ENCODE assay signal across 17 mouse cellular contexts in genomic region chr1:86054943-86055342, GRCm38 (mm10). TPM values are rescaled to one million over a fixed set of nuclear protein-coding genes. Genes with fewer than 3 reads are reported as not detected.
"Had no signal": no experiment of that assay in that cellular context is flagged by ENCODE, and none has a peak within 500 bp of the region (broad histone marks: within the 10 kb centered on the region; RNA-seq: fewer than 3 reads in every experiment).

No protein-coding gene starts in this region.

- ATAC-seq: lung, postnatal 0 days had no signal

- H3K4me3 ChIP-seq: neural tube, embryonic 12.5 days had no signal

- H3K9ac ChIP-seq: neural tube, embryonic 12.5 days had no signal

- H3K27ac ChIP-seq: neural tube, embryonic 12.5 days had no signal

- H3K4me2 ChIP-seq: neural tube, embryonic 12.5 days had no signal

- DNase-seq: kidney, adult 8-10 months; kidney, postnatal 25 days; layer of hippocampus, adult 9-11 months; left cerebral cortex, postnatal 4 days; lung, adult 2 months; lung, postnatal 36 days; midbrain, embryonic 14.5 days; right cerebral cortex, postnatal 4 days; spleen, adult 18-20 months; thymus, adult 2 months; thymus, postnatal 4 days had no signal

- H3K27me3 ChIP-seq: neural tube, embryonic 12.5 days had no signal

- H3K9me3 ChIP-seq: neural tube, embryonic 12.5 days had no signal

- H3K36me3 ChIP-seq: neural tube, embryonic 12.5 days had no signal

RNA-seq across cellular contexts. Expression of gene Spata3, which starts 38.3 kb away (rescaled TPM):
- polyA plus RNA-seq: intestine, postnatal 0 days; kidney, embryonic 16.5 days; limb, embryonic 14.5 days; lung, postnatal 0 days; neural tube, embryonic 12.5 days; stomach, embryonic 14.5 days had no signal
